Mouse (Mus musculus): Measurements from ENCODE around the gene H2afv.

DNA sequence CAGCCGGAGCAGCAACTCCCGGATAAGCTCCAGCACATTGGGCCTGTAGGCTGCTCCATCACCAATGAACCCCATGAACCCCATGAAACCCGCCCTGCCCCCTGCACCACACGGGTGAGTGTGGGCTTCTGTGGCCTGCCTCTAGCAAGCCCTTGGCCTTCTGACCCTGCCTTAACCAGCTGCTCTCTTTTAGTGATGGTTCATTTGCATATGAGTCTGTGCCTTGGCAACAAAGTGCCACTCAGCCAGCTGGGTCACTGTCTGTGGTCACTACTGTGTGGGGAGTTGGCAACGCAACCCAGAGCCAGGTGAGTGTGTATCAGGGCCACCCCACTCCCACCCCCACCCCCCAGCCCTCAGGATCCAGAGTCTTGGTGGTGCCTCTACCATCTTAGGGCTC is 48.7 kb downstream of the H2afv start:
- TF ChIP-seq CTCF (IDR thresholded peaks at IDR 0.05; ENCODE audit: low read depth, low read length) (no peak), GATA1 (IDR thresholded peaks at IDR 0.05; ENCODE audit: borderline replicate concordance, low read length) (no peak), TAL1 (conservative IDR thresholded peaks at IDR 0.05; ENCODE audit: low read depth, low read length) (no peak), POLR2AphosphoS5 (IDR thresholded peaks at IDR 0.05; ENCODE audit: insufficient replicate concordance, low read depth, low read length) (no peak)

Measured in G1E (cell line).